Mouse (Mus musculus) fibroblast of lung, adult 2 months (primary cell): ENCODE measurements around the gene Igfbp3.

Experiments used
- DNase-seq: peaks from one replicate; pipeline ENCODE4 v3.0.0-alpha.2; 2011; ENCODE audit warnings: low read depth

Gene Igfbp3

GRCm38 (mm10) chr11:7211211-7211610 lies 2.5 kb downstream of the Igfbp3 start:
- DNase-seq, result no peak

GRCm38 (mm10) chr11:7210343-7210742 lies 3.4 kb downstream of the Igfbp3 start:
- DNase-seq, result no peak

- DNase-seq, result no peak
These were observed 9.9 kb downstream of the Igfbp3 start for GRCm38 (mm10) chr11:7203846-7204245.

- DNase-seq, result no peak
These were observed 11.5 kb downstream of the Igfbp3 start for GRCm38 (mm10) chr11:7202206-7202605.

- no peak for DNase-seq
These were observed 13.3 kb downstream of the Igfbp3 start for GRCm38 (mm10) chr11:7200393-7200783.

- no peak for DNase-seq
These were observed 13.9 kb downstream of the Igfbp3 start for GRCm38 (mm10) chr11:7199736-7200392.

GRCm38 (mm10) chr11:7198481-7199256 lies 15.1 kb downstream of the Igfbp3 start:
- no peak for DNase-seq

GRCm38 (mm10) chr11:7198006-7198405 lies 15.7 kb downstream of the Igfbp3 start:
- DNase-seq, result no peak

GRCm38 (mm10) chr11:7197491-7197941 lies 16.2 kb downstream of the Igfbp3 start, which contains the start of gene Igfbp1:
Gene Igfbp1 (plus strand): TSS chr11:7197782.
- no peak for DNase-seq

GRCm38 (mm10) chr11:7195312-7195685 lies 18.4 kb downstream of the Igfbp3 start:
- no peak for DNase-seq

- DNase-seq, result no peak
These were observed 19.1 kb downstream of the Igfbp3 start for GRCm38 (mm10) chr11:7194432-7195311.

- DNase-seq, result no peak
These were observed 20.6 kb downstream of the Igfbp3 start for GRCm38 (mm10) chr11:7193134-7193533.

- no peak for DNase-seq
These were observed 21.0 kb downstream of the Igfbp3 start for GRCm38 (mm10) chr11:7192710-7193109.

GRCm38 (mm10) chr11:7188469-7188868 lies 25.3 kb downstream of the Igfbp3 start, which contains the start of gene Gm11985:
Gene Gm11985 (minus strand): TSS chr11:7188569.
- DNase-seq, result no peak

GRCm38 (mm10) chr11:7187472-7187871 lies 26.3 kb downstream of the Igfbp3 start:
- DNase-seq, result no peak

- no peak for DNase-seq
These were observed 29.3 kb downstream of the Igfbp3 start for GRCm38 (mm10) chr11:7184420-7184819.

- DNase-seq, result no peak
These were observed 31.2 kb downstream of the Igfbp3 start for GRCm38 (mm10) chr11:7182409-7183042.

- DNase-seq, result no peak
These were observed 34.4 kb downstream of the Igfbp3 start for GRCm38 (mm10) chr11:7179276-7179675.

- DNase-seq, result no peak
These were observed 35.0 kb downstream of the Igfbp3 start for GRCm38 (mm10) chr11:7178724-7179123.

- DNase-seq, result no peak
These were observed 40.1 kb downstream of the Igfbp3 start for GRCm38 (mm10) chr11:7173664-7174063.

GRCm38 (mm10) chr11:7169645-7170044 lies 44.1 kb downstream of the Igfbp3 start:
- DNase-seq, result no peak

GRCm38 (mm10) chr11:7164416-7164815 lies 49.3 kb downstream of the Igfbp3 start:
- DNase-seq, result no peak
